Mouse (Mus musculus) heart, embryonic 14.5 days (tissue): ENCODE results near the gene Ttc33. TPM values are rescaled to one million over a fixed set of nuclear protein-coding genes. Genes with fewer than 3 reads are reported as not detected.
A peak's percentile ranks its signal among the peaks of the same experiment; 100 is the strongest.
"Not testable (repeated sequence)": the region's sequence is repeated elsewhere in the genome, so short reads cannot be mapped to it uniquely, and the experiment has no call there.

ENCODE experiments used
- ATAC-seq: fragments of 200-750 bp; cut with Nextera tagmentation; 2 replicates; pipeline ENCODE4 v1.8.0; 2017; ENCODE audit warnings: low read depth, moderate TSS enrichment; ENCODE audit not compliant: insufficient number of reproducible peaks, insufficient read depth, low FRiP score
- H3K27ac ChIP-seq, 2 experiments: fragments of 200-500 bp in 1 of 2; fragments of 300-500 bp in 1 of 2; sonication (generic) in 1 of 2; replicated peaks in 1 of 2; 2 replicates each; pipeline ENCODE4 v1.5.1; 2012 to 2014; ENCODE audit warnings: low read depth in 2 of 2, low read length in 2 of 2, control low read depth in 1 of 2, mild to moderate bottlenecking in 1 of 2, mixed read lengths in 1 of 2; ENCODE audit not compliant: control insufficient read depth in 1 of 2, insufficient read depth in 1 of 2
- H3K27me3 ChIP-seq: fragments of 300-500 bp; sonication (generic); 2 replicates; pipeline ENCODE4 v1.6.1; 2014; ENCODE audit warnings: mild to moderate bottlenecking, low read length, control low read depth; ENCODE audit not compliant: control insufficient read depth, insufficient read depth
- H3K36me3 ChIP-seq: fragments of 300-500 bp; sonication (generic); 2 replicates; pipeline ENCODE4 v1.6.1; 2014; ENCODE audit warnings: mild to moderate bottlenecking, control low read depth, low read length, mixed read lengths; ENCODE audit not compliant: control insufficient read depth, insufficient read depth
- H3K4me1 ChIP-seq, 2 experiments: fragments of 200-500 bp in 1 of 2; fragments of 300-500 bp in 1 of 2; sonication (generic) in 1 of 2; 2 replicates each; pipeline ENCODE4 v1.6.1; 2012 to 2014; ENCODE audit warnings: low read length in 2 of 2, control low read depth in 1 of 2, mixed read lengths in 1 of 2; ENCODE audit not compliant: control insufficient read depth in 2 of 2, insufficient read depth in 2 of 2
- H3K4me2 ChIP-seq: fragments of 300-500 bp; sonication (generic); 2 replicates; pipeline ENCODE4 v1.6.1; 2014; ENCODE audit warnings: mild to moderate bottlenecking, low read length
- H3K4me3 ChIP-seq, 2 experiments: fragments of 200-500 bp in 1 of 2; fragments of 300-500 bp in 1 of 2; sonication (generic) in 1 of 2; 2 replicates each; pipeline ENCODE4 v1.5.1; 2012 to 2014; ENCODE audit warnings: low read length in 2 of 2, mild to moderate bottlenecking in 2 of 2, control low read depth in 1 of 2, low read depth in 1 of 2, moderate library complexity in 1 of 2; ENCODE audit not compliant: control insufficient read depth in 1 of 2, insufficient read depth in 1 of 2
- H3K9ac ChIP-seq: fragments of 300-500 bp; sonication (generic); 2 replicates; pipeline ENCODE4 v1.6.1; 2014; ENCODE audit warnings: mild to moderate bottlenecking, low read length
- H3K9me3 ChIP-seq: fragments of 300-500 bp; sonication (generic); 2 replicates; pipeline ENCODE4 v1.6.1; 2016; ENCODE audit warnings: low read length, control low read depth; ENCODE audit not compliant: control insufficient read depth
- WGBS: fragments of 180-500 bp; shearing (Covaris S2); extraction: QIAGEN DNeasy Blood & Tissue Kit; methylation state at CpG from one replicate; pipeline ENCODE4 v1.1.7; 2014; 5-methylcytosine and 5-hydroxymethylcytosine counted together
- polyA plus RNA-seq: library from polyadenylated mRNA; unstranded; fragments of >200 nt; fragmentation: Nextera tagmentation; extraction: Ambion mirVana; gene quantifications from 2 replicates; pipeline ENCODE4 v1.2.1, GENCODE M21; 2014

The Ttc33 gene
- polyA plus RNA-seq, 1 experiment from 2014 or later, result 39.7 TPM

GRCm38 (mm10) chr15:5196691-5197090, 11.4 kb downstream of the Ttc33 start:
- H3K9me3 ChIP-seq, result no peaks in the 10 kb centered on the region
- H3K36me3 ChIP-seq, result peaks cover 11% of the 10 kb centered on the region; the same call in 1 of the 2 replicates
- H3K9ac ChIP-seq, result no peak overlapping the region
- no peak overlapping the region for H3K4me3 ChIP-seq
- no peak overlapping the region for H3K4me2 ChIP-seq
- H3K27ac ChIP-seq, result peak overlapping the region; percentile 25 to 45; a peak in 2 of 4 replicates
- H3K4me1 ChIP-seq, result peaks cover 10 to 32% of the 10 kb centered on the region in 2 experiments
- no peak for ATAC-seq
- no peaks in the 10 kb centered on the region for H3K27me3 ChIP-seq
- WGBS, result 45% methylated on average over 4 of the region's 4 CpGs

- no peak for ATAC-seq
- Histone ChIP-seq H3K27ac (no peak overlapping the region), H3K36me3 (peaks cover 7% of the 10 kb centered on the region; the same call in 1 of the 2 replicates), H3K9me3 (no peaks in the 10 kb centered on the region), H3K27me3 (no peaks in the 10 kb centered on the region), H3K4me3 (no peak overlapping the region), H3K4me2 (no peak overlapping the region), H3K4me1 (no peaks in the 10 kb centered on the region), H3K9ac (no peak overlapping the region)
- WGBS, result 89% methylated on average over 9 of the region's 9 CpGs
Measured at GRCm38 (mm10) chr15:5205222-5205621, 19.9 kb downstream of the Ttc33 start.

GRCm38 (mm10) chr15:5209116-5209515, 23.8 kb downstream of the Ttc33 start:
- H3K4me1 ChIP-seq, result peaks cover 3 to 9% of the 10 kb centered on the region in 2 experiments
- H3K9ac ChIP-seq, result no peak overlapping the region
- no peak for ATAC-seq
- no peak overlapping the region for H3K4me3 ChIP-seq
- 94% methylated on average over 3 of the region's 3 CpGs for WGBS
- no peak overlapping the region for H3K27ac ChIP-seq
- no peak overlapping the region for H3K4me2 ChIP-seq
- no peaks in the 10 kb centered on the region for H3K9me3 ChIP-seq
- H3K27me3 ChIP-seq, result no peaks in the 10 kb centered on the region
- peaks cover 22% of the 10 kb centered on the region for H3K36me3 ChIP-seq

- Histone ChIP-seq H3K9me3 (no peaks in the 10 kb centered on the region), H3K4me3 (no peak overlapping the region), H3K4me2 (no peak overlapping the region), H3K27me3 (no peaks in the 10 kb centered on the region), H3K9ac (no peak overlapping the region), H3K36me3 (peaks cover 24% of the 10 kb centered on the region; the same call in 1 of the 2 replicates), H3K27ac (no peak overlapping the region), H3K4me1 (no peaks in the 10 kb centered on the region)
- WGBS, result 88% methylated on average over 6 of the region's 6 CpGs
- ATAC-seq, result no peak
Measured at GRCm38 (mm10) chr15:5220491-5220890, 35.2 kb downstream of the Ttc33 start.

- 73% methylated on average over 10 of the region's 10 CpGs for WGBS
- not testable (repeated sequence) for H3K9ac ChIP-seq, H3K4me2 ChIP-seq, H3K9me3 ChIP-seq, H3K36me3 ChIP-seq, H3K27me3 ChIP-seq, H3K4me1 ChIP-seq, ATAC-seq, H3K4me3 ChIP-seq, H3K27ac ChIP-seq
Measured at GRCm38 (mm10) chr15:5230746-5231145, 45.4 kb downstream of the Ttc33 start.

GRCm38 (mm10) chr15:5234659-5235058, 49.3 kb downstream of the Ttc33 start:
- no peak for ATAC-seq
- Histone ChIP-seq H3K4me2 (no peak overlapping the region), H3K9me3 (no peaks in the 10 kb centered on the region), H3K36me3 (no peaks in the 10 kb centered on the region), H3K27me3 (no peaks in the 10 kb centered on the region), H3K4me3 (no peak overlapping the region), H3K4me1 (0 out of 4 replicates have a peak, but pooled peaks cover 0 to 2% of the 10 kb centered on the region in 2 experiments), H3K27ac (no peak overlapping the region), H3K9ac (no peak overlapping the region)
- WGBS, result 81% methylated on average over 16 of the region's 16 CpGs

- no peak for ATAC-seq
- Histone ChIP-seq H3K27ac (no peak overlapping the region), H3K4me2 (peak overlapping the region; percentile 29), H3K4me1 (0 out of 4 replicates have a peak, but pooled peaks cover 0 to 2% of the 10 kb centered on the region in 2 experiments), H3K36me3 (no peaks in the 10 kb centered on the region), H3K9ac (no peak overlapping the region), H3K27me3 (no peaks in the 10 kb centered on the region), H3K4me3 (no peak overlapping the region), H3K9me3 (no peaks in the 10 kb centered on the region)
- WGBS, result 24% methylated on average over 8 of the region's 8 CpGs
Measured at GRCm38 (mm10) chr15:5235527-5235926, 50.2 kb downstream of the Ttc33 start.

GRCm38 (mm10) chr15:5236538-5236937, 51.2 kb downstream of the Ttc33 start:
- Histone ChIP-seq H3K27ac (no peak overlapping the region), H3K36me3 (no peaks in the 10 kb centered on the region), H3K4me1 (0 out of 4 replicates have a peak, but pooled peaks cover 0 to 2% of the 10 kb centered on the region in 2 experiments), H3K4me3 (no peak overlapping the region), H3K27me3 (peaks cover 7% of the 10 kb centered on the region; the same call in 1 of the 2 replicates), H3K4me2 (no peak overlapping the region), H3K9me3 (no peaks in the 10 kb centered on the region), H3K9ac (no peak overlapping the region)
- 16% methylated on average over 6 of the region's 6 CpGs for whole genome bisulfite sequencing
- ATAC-seq, result no peak; the same call in 1 of the 2 replicates
